Mouse (Mus musculus): Measurements from ENCODE around the gene Klc2. TPM values are rescaled to one million over a fixed set of nuclear protein-coding genes. Genes with fewer than 3 reads are reported as not detected.
"Not testable (repeated sequence)": the region's sequence is repeated elsewhere in the genome, so short reads cannot be mapped to it uniquely, and the experiment has no call there.

The Klc2 gene
- 84.6 and 91.9 TPM in 2 replicates for polyA plus RNA-seq (2014; fragmentation: Nextera tagmentation; extraction: Ambion mirVana)

DNA sequence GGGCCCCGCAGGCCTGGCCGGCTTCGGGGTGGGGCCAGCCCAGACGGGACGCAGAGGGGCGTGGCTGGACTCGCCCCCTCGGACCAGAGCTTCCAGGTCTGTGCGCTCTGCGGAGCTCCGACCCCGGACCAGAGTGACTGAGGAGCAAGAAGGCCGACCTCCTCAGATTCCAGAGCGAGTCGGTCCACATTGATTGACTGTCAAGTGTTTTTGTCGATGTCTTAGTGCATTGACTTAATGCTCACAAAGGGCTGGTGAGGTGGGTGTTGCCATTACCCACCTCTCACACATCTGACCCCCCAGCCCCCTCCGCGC lies at the start of gene Klc2:
Klc2 (minus strand) TSS at position 177 of the 315 bp plus-strand sequence.
- ATAC-seq (ENCODE audit: low read depth) = no peak; the same call in 1 of the 2 replicates
- 1% methylated on average over 18 of the region's 18 CpGs for WGBS

DNA sequence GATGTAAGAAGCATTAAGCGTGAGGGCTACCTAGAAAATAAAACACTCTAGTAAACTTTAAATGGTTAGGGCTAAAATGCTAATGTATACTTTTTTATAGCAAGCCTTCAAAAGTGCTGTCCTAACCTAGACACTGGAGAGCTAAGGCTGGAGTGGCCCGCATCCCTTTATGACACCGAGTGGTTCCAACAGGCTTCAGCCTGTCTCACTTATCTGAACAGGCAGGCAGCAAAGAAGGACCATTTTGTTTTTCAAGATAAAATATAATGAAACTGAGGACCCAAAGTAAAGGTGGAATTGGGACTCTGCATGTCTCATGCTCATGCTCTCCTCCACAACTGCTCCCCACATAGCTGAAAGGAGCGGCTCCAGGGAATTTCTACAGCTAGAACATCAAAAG lies 49.1 kb upstream of the Klc2 start:
- H3K4me1 ChIP-seq (ENCODE audit: control insufficient read depth, insufficient read depth, low read length) = no peaks in the 10 kb centered on the region
- H3K9me3 ChIP-seq (ENCODE audit: control insufficient read depth, low read length) = no peaks in the 10 kb centered on the region
- no peak for ATAC-seq (ENCODE audit: low read depth)
- H3K9ac ChIP-seq (replicated peaks; ENCODE audit: low read depth, low read length) = no peak overlapping the region
- H3K27me3 ChIP-seq (ENCODE audit: control insufficient read depth, insufficient read depth, low read length) = no peaks in the 10 kb centered on the region
- H3K36me3 ChIP-seq (ENCODE audit: control insufficient read depth, insufficient read depth, low read length) = no peaks in the 10 kb centered on the region
- no peak overlapping the region for H3K4me3 ChIP-seq (ENCODE audit: low read depth, low read length)
- 90% methylated on average over 4 of the region's 4 CpGs for WGBS
- no peak overlapping the region for H3K4me2 ChIP-seq (ENCODE audit: low read depth, low read length)
- H3K27ac ChIP-seq (ENCODE audit: low read depth, low read length) = no peak overlapping the region

More for the DNA sequence above, at the start of gene Klc2:
- Histone ChIP-seq H3K9ac (replicated peaks; ENCODE audit: low read depth, low read length) (peak within 1 kb of the TSS; percentile 86), H3K27ac (ENCODE audit: low read depth, low read length) (peak within 1 kb of the TSS; percentile 87), H3K27me3 (ENCODE audit: control insufficient read depth, insufficient read depth, low read length) (no peaks in the 10 kb centered on the region), H3K4me3 (ENCODE audit: low read depth, low read length) (peak within 1 kb of the TSS; percentile 83), H3K9me3 (ENCODE audit: control insufficient read depth, low read length) (no peaks in the 10 kb centered on the region), H3K4me2 (ENCODE audit: low read depth, low read length) (peak within 1 kb of the TSS; percentile 89), H3K4me1 (ENCODE audit: control insufficient read depth, insufficient read depth, low read length) (peaks cover 15% of the 10 kb centered on the region), H3K36me3 (ENCODE audit: control insufficient read depth, insufficient read depth, low read length) (peaks cover 6% of the 10 kb centered on the region)

DNA sequence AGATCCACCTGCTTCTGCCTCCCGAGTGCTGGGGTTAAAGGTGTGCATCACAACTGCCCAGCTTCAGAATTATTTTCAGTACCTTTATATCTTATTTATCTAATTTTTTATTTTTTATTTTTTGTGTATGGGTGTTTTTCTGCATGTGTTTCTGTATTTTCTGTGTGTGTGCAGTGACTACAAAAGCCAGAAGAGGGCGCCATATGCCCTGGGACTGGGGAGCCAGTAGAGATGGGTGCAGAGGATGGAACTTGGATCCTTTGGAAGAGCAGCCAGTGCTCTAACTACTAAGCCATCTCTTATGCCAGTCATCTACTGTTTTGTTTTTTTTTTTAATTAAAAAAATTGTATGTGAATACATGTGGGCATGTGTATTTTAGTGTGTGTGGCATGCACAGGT lies 46.0 kb upstream of the Klc2 start:
- no peaks in the 10 kb centered on the region for H3K9me3 ChIP-seq (ENCODE audit: control insufficient read depth, low read length)
- no peak overlapping the region for H3K4me2 ChIP-seq (ENCODE audit: low read depth, low read length)
- no peak overlapping the region for H3K4me3 ChIP-seq (ENCODE audit: low read depth, low read length)
- no peaks in the 10 kb centered on the region for H3K36me3 ChIP-seq (ENCODE audit: control insufficient read depth, insufficient read depth, low read length)
- no peaks in the 10 kb centered on the region for H3K4me1 ChIP-seq (ENCODE audit: control insufficient read depth, insufficient read depth, low read length)
- no peak overlapping the region for H3K27ac ChIP-seq (ENCODE audit: low read depth, low read length)
- WGBS = 68% methylated on average over 2 of the region's 2 CpGs
- ATAC-seq (ENCODE audit: low read depth) = no peak
- no peak overlapping the region for H3K9ac ChIP-seq (replicated peaks; ENCODE audit: low read depth, low read length)
- H3K27me3 ChIP-seq (ENCODE audit: control insufficient read depth, insufficient read depth, low read length) = no peaks in the 10 kb centered on the region

DNA sequence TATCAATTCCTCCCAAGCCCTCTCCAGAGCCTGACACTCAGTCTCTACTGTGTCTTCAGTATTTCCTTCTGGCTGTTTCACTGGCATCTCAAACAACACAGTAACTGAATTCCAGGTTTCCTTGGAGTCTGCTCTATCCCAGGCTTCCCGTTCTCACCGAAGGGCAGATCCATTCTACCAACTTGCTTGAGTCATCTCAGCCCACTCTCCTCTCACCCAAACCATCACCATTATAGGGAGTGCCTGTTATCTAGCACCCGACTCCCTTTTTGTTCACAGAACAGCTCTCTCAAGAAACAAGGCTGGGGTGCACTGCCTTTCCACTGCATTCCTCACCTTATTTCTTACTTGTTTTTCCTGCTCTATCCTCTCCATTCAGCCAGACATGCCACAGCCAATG lies 43.6 kb upstream of the Klc2 start:
- Histone ChIP-seq H3K4me3 (ENCODE audit: low read depth, low read length) (no peak overlapping the region), H3K27me3 (ENCODE audit: control insufficient read depth, insufficient read depth, low read length) (no peaks in the 10 kb centered on the region), H3K27ac (ENCODE audit: low read depth, low read length) (no peak overlapping the region), H3K9me3 (ENCODE audit: control insufficient read depth, low read length) (no peaks in the 10 kb centered on the region), H3K4me2 (ENCODE audit: low read depth, low read length) (no peak overlapping the region), H3K9ac (replicated peaks; ENCODE audit: low read depth, low read length) (no peak overlapping the region), H3K36me3 (ENCODE audit: control insufficient read depth, insufficient read depth, low read length) (no peaks in the 10 kb centered on the region), H3K4me1 (ENCODE audit: control insufficient read depth, insufficient read depth, low read length) (no peaks in the 10 kb centered on the region)
- ATAC-seq (ENCODE audit: low read depth) = no peak
- WGBS = 93% methylated on average over 3 of the region's 3 CpGs

DNA sequence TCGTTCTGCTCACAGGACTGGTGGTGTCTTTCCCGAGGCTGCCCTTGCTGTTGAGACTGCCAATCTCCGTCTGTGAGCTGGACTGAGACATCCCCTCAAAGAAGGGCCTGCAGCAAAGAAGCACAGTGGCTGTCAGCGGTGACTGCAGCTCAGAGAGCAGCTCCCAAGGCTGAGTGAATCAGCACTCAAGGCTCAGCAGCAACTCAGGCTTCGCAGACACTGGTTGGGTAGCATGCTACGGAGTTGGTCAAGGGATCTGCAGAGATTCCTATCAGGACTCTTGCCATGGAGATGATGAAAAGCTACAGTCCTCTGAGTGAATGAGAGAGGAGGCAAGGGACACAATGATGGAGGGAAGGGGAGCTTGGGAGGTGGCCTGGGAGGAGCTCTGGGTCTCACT lies 33.9 kb upstream of the Klc2 start:
- Histone ChIP-seq H3K27me3 (ENCODE audit: control insufficient read depth, insufficient read depth, low read length) (no peaks in the 10 kb centered on the region), H3K4me3 (ENCODE audit: low read depth, low read length) (no peak overlapping the region), H3K9me3 (ENCODE audit: control insufficient read depth, low read length) (no peaks in the 10 kb centered on the region), H3K36me3 (ENCODE audit: control insufficient read depth, insufficient read depth, low read length) (peaks cover 9% of the 10 kb centered on the region; the same call in 1 of the 2 replicates), H3K4me2 (ENCODE audit: low read depth, low read length) (no peak overlapping the region), H3K4me1 (ENCODE audit: control insufficient read depth, insufficient read depth, low read length) (no peaks in the 10 kb centered on the region), H3K9ac (replicated peaks; ENCODE audit: low read depth, low read length) (no peak overlapping the region), H3K27ac (ENCODE audit: low read depth, low read length) (no peak overlapping the region)
- 92% methylated on average over 6 of the region's 6 CpGs for WGBS
- no peak for ATAC-seq (ENCODE audit: low read depth)

DNA sequence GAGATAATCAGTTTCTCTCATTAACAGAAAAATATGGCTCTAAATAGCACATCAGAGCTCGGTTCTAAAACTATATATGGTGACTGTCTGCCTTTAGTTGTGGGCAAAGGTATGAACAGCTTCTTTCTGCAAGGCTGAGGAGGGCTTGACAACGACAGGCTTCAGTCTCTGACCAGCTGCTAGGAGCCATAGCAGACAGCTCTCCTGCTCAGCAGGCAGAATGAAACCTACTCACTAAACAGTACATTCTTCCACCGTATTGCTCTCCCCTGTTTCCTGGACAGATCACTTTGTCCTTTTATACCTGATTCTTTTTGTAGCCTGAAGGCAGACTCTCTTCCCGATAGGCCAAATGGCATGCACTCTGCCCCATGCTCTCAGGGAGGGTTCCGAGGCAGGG lies 33.4 kb upstream of the Klc2 start:
- no peak overlapping the region for H3K27ac ChIP-seq (ENCODE audit: low read depth, low read length)
- WGBS = 79% methylated on average over 5 of the region's 5 CpGs

DNA sequence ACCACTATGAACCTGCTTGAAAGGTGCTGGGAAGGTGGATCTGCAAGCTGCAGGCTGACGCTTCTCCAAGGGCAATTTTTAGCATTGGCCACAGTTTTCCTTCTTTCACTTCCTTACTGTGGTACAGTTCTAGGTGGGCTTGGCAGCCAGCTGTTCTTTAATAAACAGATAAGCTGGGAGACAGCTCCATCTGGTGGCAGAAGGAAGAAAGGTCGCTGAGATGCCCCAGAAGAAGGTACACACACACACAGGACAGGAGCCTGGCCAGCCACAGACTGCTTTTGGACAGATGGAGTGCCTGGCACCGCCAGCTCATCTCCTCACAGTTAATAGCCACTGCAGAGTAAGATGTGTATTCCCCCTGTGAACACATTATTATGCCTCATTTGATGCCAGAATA lies 33.0 kb upstream of the Klc2 start:
- no peaks in the 10 kb centered on the region for H3K4me1 ChIP-seq (ENCODE audit: control insufficient read depth, insufficient read depth, low read length)
- peaks cover 12% of the 10 kb centered on the region; the same call in 1 of the 2 replicates for H3K36me3 ChIP-seq (ENCODE audit: control insufficient read depth, insufficient read depth, low read length)
- no peak overlapping the region for H3K27ac ChIP-seq (ENCODE audit: low read depth, low read length)
- peak; percentile 28; the same call in 1 of the 2 replicates for ATAC-seq (ENCODE audit: low read depth)
- H3K4me2 ChIP-seq (ENCODE audit: low read depth, low read length) = no peak overlapping the region
- 33% methylated on average over 3 of the region's 3 CpGs for WGBS
- no peaks in the 10 kb centered on the region for H3K9me3 ChIP-seq (ENCODE audit: control insufficient read depth, low read length)
- H3K9ac ChIP-seq (replicated peaks; ENCODE audit: low read depth, low read length) = no peak overlapping the region
- H3K27me3 ChIP-seq (ENCODE audit: control insufficient read depth, insufficient read depth, low read length) = no peaks in the 10 kb centered on the region
- no peak overlapping the region for H3K4me3 ChIP-seq (ENCODE audit: low read depth, low read length)

More for the DNA sequence above, 33.4 kb upstream of the Klc2 start:
- no peak for ATAC-seq (ENCODE audit: low read depth)
- Histone ChIP-seq H3K4me2 (ENCODE audit: low read depth, low read length) (no peak overlapping the region), H3K4me3 (ENCODE audit: low read depth, low read length) (no peak overlapping the region), H3K9me3 (ENCODE audit: control insufficient read depth, low read length) (no peaks in the 10 kb centered on the region), H3K27me3 (ENCODE audit: control insufficient read depth, insufficient read depth, low read length) (no peaks in the 10 kb centered on the region), H3K4me1 (ENCODE audit: control insufficient read depth, insufficient read depth, low read length) (no peaks in the 10 kb centered on the region), H3K36me3 (ENCODE audit: control insufficient read depth, insufficient read depth, low read length) (peaks cover 9% of the 10 kb centered on the region; the same call in 1 of the 2 replicates), H3K9ac (replicated peaks; ENCODE audit: low read depth, low read length) (no peak overlapping the region)

DNA sequence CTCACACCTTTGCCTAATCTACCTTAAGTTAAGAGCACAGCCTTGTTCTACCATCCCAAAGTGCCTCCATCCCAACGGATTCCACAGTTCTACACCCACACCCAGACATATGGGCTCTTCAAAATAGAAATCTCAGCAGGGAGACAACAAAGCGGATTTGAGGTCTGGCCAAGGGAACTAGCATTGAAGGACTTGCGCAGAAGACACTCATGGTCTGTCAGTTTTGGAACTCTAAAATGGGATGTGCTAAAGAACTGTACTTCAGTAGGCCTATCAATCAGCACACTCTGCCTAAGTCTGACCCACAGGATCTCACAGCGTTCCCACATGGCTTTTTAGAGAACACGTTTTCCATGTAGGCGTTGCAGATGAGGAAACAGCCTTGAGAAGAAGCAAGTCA lies 32.0 kb upstream of the Klc2 start:
- no peak overlapping the region for H3K27ac ChIP-seq (ENCODE audit: low read depth, low read length)
- no peaks in the 10 kb centered on the region for H3K4me1 ChIP-seq (ENCODE audit: control insufficient read depth, insufficient read depth, low read length)
- H3K27me3 ChIP-seq (ENCODE audit: control insufficient read depth, insufficient read depth, low read length) = no peaks in the 10 kb centered on the region
- no peak for ATAC-seq (ENCODE audit: low read depth)
- 91% methylated on average over 6 of the region's 6 CpGs for WGBS
- H3K4me3 ChIP-seq (ENCODE audit: low read depth, low read length) = no peak overlapping the region
- no peak overlapping the region for H3K9ac ChIP-seq (replicated peaks; ENCODE audit: low read depth, low read length)
- H3K4me2 ChIP-seq (ENCODE audit: low read depth, low read length) = no peak overlapping the region
- peaks cover 12% of the 10 kb centered on the region; the same call in 1 of the 2 replicates for H3K36me3 ChIP-seq (ENCODE audit: control insufficient read depth, insufficient read depth, low read length)
- H3K9me3 ChIP-seq (ENCODE audit: control insufficient read depth, low read length) = no peaks in the 10 kb centered on the region

DNA sequence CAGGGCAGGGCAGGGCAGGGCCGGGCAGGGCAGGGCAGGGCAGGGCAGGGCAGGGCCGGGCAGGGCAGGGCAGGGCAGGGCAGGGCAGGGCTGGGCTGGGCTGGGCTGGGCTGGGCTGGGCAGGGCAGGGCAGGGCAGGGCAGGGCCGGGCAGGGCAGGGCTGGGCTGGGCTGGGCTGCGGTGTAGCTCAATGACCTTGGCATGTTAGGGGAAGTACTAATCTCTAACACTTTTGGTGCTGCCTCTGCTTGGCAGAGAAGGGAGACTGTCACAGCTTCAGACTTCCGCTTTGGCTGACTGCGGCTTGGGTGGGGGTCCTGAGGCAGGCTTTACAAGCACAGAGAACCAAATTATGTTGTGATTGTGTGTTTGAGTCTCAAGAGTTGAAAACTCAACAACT lies 30.7 kb upstream of the Klc2 start:
- not testable (repeated sequence) for H3K9me3 ChIP-seq (ENCODE audit: control insufficient read depth, low read length); H3K4me2 ChIP-seq (ENCODE audit: low read depth, low read length); ATAC-seq (ENCODE audit: low read depth); H3K27me3 ChIP-seq (ENCODE audit: control insufficient read depth, insufficient read depth, low read length); H3K9ac ChIP-seq (replicated peaks; ENCODE audit: low read depth, low read length); H3K27ac ChIP-seq (ENCODE audit: low read depth, low read length); H3K4me1 ChIP-seq (ENCODE audit: control insufficient read depth, insufficient read depth, low read length); H3K4me3 ChIP-seq (ENCODE audit: low read depth, low read length)
- WGBS = 85% methylated on average over 4 of the region's 6 CpGs
- H3K36me3 ChIP-seq (ENCODE audit: control insufficient read depth, insufficient read depth, low read length) = peaks cover 21% of the 10 kb centered on the region
